Mouse (Mus musculus) intestine, embryonic 16.5 days (tissue): ENCODE measurements at regions not wholly inside any gene's neighbourhood (a gene's known extent, or its start where the extent isn't known, plus 50 kb on each side); places are given as distances from the start of the nearest gene placed in this dataset.

ENCODE experiments used
- ATAC-seq: fragments of 200-750 bp; cut with Nextera tagmentation; 2 replicates; pipeline ENCODE4 v1.8.0; 2017; ENCODE audit warnings: moderate TSS enrichment, moderate library complexity
- H3K27ac ChIP-seq: fragments of 300-500 bp; sonication (generic); 2 replicates; pipeline ENCODE4 v1.5.1; 2014; ENCODE audit warnings: mild to moderate bottlenecking, low read length
- H3K27me3 ChIP-seq: fragments of 300-500 bp; sonication (generic); replicated peaks from 2 replicates; pipeline ENCODE4 v1.6.1; 2014; ENCODE audit warnings: low read length, control low read depth, mixed read lengths; ENCODE audit not compliant: control insufficient read depth, insufficient read depth
- H3K36me3 ChIP-seq: fragments of 300-500 bp; sonication (generic); 2 replicates; pipeline ENCODE4 v1.6.1; 2014; ENCODE audit warnings: low read length, control low read depth; ENCODE audit not compliant: control insufficient read depth, insufficient read depth
- H3K4me1 ChIP-seq: fragments of 300-500 bp; sonication (generic); 2 replicates; pipeline ENCODE4 v1.6.1; 2014; ENCODE audit warnings: low read length, control low read depth, mixed read lengths; ENCODE audit not compliant: control insufficient read depth, insufficient read depth
- H3K4me2 ChIP-seq: fragments of 300-500 bp; sonication (generic); 2 replicates; pipeline ENCODE4 v1.6.1; 2014; ENCODE audit warnings: low read depth, low read length, control low read depth
- H3K4me3 ChIP-seq: fragments of 300-500 bp; sonication (generic); 2 replicates; pipeline ENCODE4 v1.5.1; 2014; ENCODE audit warnings: mild to moderate bottlenecking, low read length
- H3K9ac ChIP-seq: fragments of 300-500 bp; sonication (generic); 2 replicates; pipeline ENCODE4 v1.6.1; 2014; ENCODE audit warnings: low read depth, low read length
- H3K9me3 ChIP-seq: fragments of 300-500 bp; sonication (generic); 2 replicates; pipeline ENCODE4 v1.6.1; 2016; ENCODE audit warnings: low read length, control low read depth; ENCODE audit not compliant: control insufficient read depth
- WGBS: fragments of 180-500 bp; shearing (Covaris S2); extraction: QIAGEN DNeasy Blood & Tissue Kit; methylation state at CpG from one replicate; pipeline ENCODE4 v1.1.7; 2014; 5-methylcytosine and 5-hydroxymethylcytosine counted together

DNA sequence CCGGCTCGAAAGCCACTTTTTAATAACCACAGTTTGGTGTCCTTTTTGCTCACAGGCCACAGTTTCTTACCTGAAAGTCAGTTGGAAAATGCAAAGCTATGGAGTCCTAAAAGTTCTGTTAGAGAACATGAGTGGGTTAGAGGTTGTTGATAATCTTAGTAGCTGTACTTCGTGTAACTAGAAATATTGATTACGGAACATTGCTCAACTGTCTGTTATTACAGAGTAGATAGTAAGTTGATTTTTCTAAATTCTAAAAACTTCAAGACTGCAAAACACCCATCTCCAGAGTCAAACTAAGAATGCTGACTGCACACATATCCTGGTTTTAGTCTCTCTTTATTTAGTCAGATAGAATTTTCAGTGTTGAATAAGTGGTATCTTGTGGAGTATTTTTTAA lies 111.0 kb downstream of the Slc38a4 start:
- Histone ChIP-seq H3K4me3 (no peak overlapping the region), H3K4me1 (no peaks in the 10 kb centered on the region), H3K27ac (no peak overlapping the region), H3K9ac (no peak overlapping the region), H3K36me3 (no peaks in the 10 kb centered on the region), H3K9me3 (no peaks in the 10 kb centered on the region), H3K27me3 (no peaks in the 10 kb centered on the region), H3K4me2 (no peak overlapping the region)
- ATAC-seq: no peak
- WGBS: 94% methylated on average over 4 of the region's 4 CpGs

DNA sequence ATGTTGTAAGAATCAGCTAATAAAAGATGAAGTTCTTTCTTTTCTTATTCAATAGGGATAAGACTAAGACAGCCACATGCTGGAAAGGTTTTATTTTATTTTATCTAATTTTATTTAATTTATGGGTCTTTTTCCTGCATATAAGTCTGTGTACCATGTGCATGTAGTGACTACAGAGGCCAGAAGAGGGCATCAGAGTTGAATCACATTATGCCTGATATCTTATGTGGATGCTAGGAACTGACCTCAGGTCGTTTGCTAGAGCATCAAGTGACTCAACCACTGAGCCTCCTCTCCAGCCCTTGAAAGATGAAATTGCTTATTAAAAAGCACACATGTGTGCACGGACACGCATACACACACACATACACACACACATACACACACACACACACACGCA lies 113.1 kb downstream of the Slc38a4 start:
- Histone ChIP-seq H3K4me3 (no peak overlapping the region), H3K9ac (no peak overlapping the region), H3K4me2 (no peak overlapping the region), H3K27ac (no peak overlapping the region), H3K36me3 (no peaks in the 10 kb centered on the region), H3K4me1 (no peaks in the 10 kb centered on the region), H3K9me3 (no peaks in the 10 kb centered on the region), H3K27me3 (no peaks in the 10 kb centered on the region)
- ATAC-seq: no peak
- 87% methylated on average over 4 of the region's 4 CpGs for WGBS

DNA sequence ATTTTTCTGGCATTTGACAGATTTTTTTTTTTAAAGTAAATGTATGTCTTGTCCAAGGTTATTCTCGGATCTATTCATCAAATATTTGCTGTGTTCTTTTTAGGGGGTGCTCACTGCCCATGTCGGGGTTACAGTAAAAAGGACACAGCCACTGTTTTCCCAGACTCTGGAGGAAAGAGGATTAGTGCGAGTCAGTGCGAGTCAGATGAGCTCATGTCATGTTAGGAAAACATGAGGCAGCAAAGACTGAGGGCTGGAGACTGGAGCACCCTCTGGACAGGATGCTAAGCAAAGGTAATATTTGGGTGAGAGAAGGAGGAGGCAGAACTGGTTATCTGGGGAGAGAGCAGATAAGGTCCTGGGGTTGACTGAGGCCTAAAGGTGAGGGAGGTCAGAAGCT lies 117.3 kb downstream of the Slc38a4 start:
- H3K36me3 ChIP-seq: no peaks in the 10 kb centered on the region
- 62% methylated on average over 4 of the region's 4 CpGs for WGBS
- no peaks in the 10 kb centered on the region for H3K4me1 ChIP-seq

DNA sequence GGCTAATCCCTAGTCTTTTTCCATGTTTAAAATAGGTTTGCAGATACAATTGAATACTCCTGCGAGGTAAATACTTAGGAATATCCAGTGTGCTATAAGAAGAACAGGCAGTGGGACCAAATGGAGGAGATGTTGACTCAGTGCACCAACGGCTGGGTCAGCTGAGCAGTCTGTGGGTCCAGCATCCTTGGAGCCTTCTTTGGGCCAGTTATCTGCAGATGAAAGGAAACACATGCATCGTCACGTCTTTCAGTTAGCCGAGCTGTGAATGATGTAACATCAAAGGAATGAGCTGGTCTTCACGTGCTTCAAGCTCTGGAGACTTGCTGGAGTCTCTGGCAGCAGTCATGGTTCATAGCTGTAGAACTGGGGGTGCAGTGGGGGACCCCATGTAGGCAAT lies 118.1 kb downstream of the Slc38a4 start:
- Histone ChIP-seq H3K4me1 (no peaks in the 10 kb centered on the region), H3K27ac (no peak overlapping the region), H3K36me3 (no peaks in the 10 kb centered on the region), H3K9me3 (no peaks in the 10 kb centered on the region), H3K4me3 (no peak overlapping the region), H3K27me3 (no peaks in the 10 kb centered on the region), H3K4me2 (no peak overlapping the region), H3K9ac (no peak overlapping the region)
- WGBS: 55% methylated on average over 6 of the region's 6 CpGs
- no peak for ATAC-seq

More for the DNA sequence above, 117.3 kb downstream of the Slc38a4 start:
- Histone ChIP-seq H3K9ac (no peak overlapping the region), H3K27ac (no peak overlapping the region), H3K4me2 (no peak overlapping the region), H3K4me3 (no peak overlapping the region), H3K9me3 (no peaks in the 10 kb centered on the region), H3K27me3 (no peaks in the 10 kb centered on the region)
- ATAC-seq: no peak

DNA sequence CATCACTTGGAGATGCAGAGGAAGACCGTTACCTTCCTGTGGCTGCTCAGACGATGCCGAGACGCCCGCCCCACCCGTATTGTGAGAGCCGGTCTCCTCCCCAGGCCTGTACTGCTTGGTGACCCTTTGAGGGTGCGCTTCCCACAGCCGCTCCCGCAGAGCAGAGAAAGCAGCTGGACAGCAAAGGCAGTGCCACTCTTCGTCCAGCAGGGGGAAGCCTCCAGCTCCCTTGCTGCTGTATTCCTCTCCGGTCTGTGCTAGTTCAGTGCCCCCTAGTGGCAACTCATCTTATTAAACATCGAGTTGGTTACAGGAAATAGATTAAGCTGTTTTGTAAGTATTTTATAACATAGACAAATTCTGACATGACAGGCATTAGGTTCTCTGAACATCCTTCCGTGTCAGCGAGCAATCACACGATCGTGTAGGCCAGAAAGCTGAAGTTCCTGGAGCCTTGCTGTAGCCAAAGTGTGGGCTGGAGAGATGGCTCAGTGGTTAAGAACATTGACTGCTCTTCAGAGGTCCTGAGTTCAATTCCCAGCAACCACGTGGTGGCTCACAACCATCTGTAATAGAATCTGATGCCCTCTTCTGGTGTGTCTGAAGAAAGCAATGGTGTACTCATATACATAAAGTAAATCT lies 118.9 kb downstream of the Slc38a4 start:
- 3% methylated on average over 18 of the region's 18 CpGs for WGBS
- Histone ChIP-seq H3K4me2 (peak overlapping the region; percentile 53), H3K9ac (peak overlapping the region; percentile 52; the same call in 1 of the 2 replicates), H3K4me1 (no peaks in the 10 kb centered on the region), H3K4me3 (peak overlapping the region; percentile 26), H3K27me3 (no peaks in the 10 kb centered on the region), H3K27ac (no peak overlapping the region), H3K36me3 (no peaks in the 10 kb centered on the region), H3K9me3 (no peaks in the 10 kb centered on the region)
- peak; percentile 96 for ATAC-seq

DNA sequence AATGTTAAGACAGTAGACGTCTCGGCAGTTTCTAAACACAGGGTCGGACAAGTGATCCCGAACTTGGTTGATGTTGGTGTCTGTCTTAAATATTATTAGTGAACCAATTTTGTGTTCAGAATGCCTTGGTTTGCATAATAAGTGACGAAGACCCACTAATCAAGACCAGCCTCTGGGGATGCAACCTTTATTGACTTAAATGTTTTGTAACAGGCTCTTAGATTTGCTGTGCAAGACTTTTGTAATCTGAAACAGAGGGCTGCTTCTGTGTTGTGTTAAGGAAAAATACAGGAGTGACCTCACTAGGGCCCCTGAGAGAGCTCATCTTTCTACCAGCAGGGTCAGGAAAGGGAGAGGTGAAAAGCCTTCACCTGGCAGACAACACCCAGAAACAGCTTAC lies 119.5 kb downstream of the Slc38a4 start:
- Histone ChIP-seq H3K9me3 (no peaks in the 10 kb centered on the region), H3K27ac (no peak overlapping the region), H3K36me3 (no peaks in the 10 kb centered on the region), H3K4me1 (no peaks in the 10 kb centered on the region), H3K4me3 (no peak overlapping the region), H3K27me3 (no peaks in the 10 kb centered on the region), H3K9ac (peak overlapping the region; percentile 52; the same call in 1 of the 2 replicates), H3K4me2 (peak overlapping the region; percentile 53)
- 67% methylated on average over 5 of the region's 5 CpGs for WGBS
- no peak for ATAC-seq

DNA sequence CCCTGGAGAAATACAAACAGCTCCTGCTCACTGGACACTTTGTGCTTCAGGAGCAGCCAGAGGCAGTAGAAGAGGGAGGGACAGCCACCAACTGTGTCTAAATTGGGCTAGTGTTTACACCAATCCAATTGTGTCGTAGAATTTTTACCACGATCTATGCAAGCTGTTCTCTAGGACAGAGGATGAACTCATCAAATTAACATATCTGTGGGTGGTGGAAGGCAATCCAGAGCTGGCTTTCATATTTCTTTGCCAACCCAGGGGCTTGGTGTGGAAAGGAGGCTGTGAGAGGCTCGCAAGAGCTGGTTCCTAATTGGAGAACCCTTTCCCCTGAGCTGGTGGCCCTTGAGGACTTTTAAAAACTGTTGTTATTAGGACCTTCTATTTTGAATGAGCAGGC lies 122.3 kb downstream of the Slc38a4 start:
- Histone ChIP-seq H3K4me1 (no peaks in the 10 kb centered on the region), H3K4me2 (no peak overlapping the region), H3K9ac (no peak overlapping the region), H3K9me3 (no peaks in the 10 kb centered on the region), H3K36me3 (no peaks in the 10 kb centered on the region), H3K27ac (no peak overlapping the region), H3K27me3 (no peaks in the 10 kb centered on the region), H3K4me3 (no peak overlapping the region)
- no peak for ATAC-seq
- 33% methylated on average over 3 of the region's 3 CpGs for WGBS

DNA sequence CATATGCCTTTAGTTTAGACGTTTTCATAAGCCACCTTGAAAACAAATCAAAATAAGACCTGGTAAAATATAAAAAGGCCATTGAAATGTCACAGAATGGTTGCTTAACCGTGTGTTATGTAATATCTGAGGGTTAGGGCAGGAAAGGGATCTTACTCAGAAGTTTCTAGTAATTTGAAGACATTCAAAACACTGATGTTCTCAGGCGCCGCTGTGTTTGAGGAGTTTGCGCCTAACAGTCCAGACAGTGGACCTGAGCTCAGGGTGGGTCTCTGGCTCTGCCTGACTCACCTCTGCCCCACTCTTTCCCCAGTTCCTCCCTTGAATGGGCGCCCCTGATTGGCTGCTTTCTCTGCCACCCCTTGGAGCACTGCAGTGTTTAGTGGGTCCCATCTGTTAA lies 125.2 kb downstream of the Slc38a4 start:
- Histone ChIP-seq H3K4me3 (no peak overlapping the region), H3K36me3 (no peaks in the 10 kb centered on the region), H3K27ac (no peak overlapping the region), H3K4me1 (no peaks in the 10 kb centered on the region), H3K4me2 (no peak overlapping the region), H3K9ac (no peak overlapping the region), H3K9me3 (no peaks in the 10 kb centered on the region), H3K27me3 (no peaks in the 10 kb centered on the region)
- ATAC-seq: no peak
- WGBS: 78% methylated on average over 6 of the region's 6 CpGs

DNA sequence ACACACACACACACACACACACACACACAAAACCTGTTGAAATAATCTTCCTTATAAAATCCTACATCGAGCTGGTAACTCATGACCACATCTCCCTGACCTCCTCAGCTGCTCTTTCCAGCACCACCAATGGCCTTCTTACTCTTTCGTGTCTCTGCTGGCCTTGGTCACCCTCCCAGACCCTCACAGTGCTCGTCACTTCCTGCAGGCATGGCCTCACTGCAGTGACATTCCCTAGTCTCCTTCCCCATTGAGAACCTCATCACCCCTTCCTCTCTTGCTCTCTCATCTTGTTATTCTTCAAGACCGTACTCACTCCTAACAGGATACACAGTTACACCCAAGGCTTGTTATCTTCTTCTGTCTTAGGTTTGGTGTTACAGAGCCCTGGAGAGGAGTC lies 126.0 kb downstream of the Slc38a4 start:
- Histone ChIP-seq H3K4me2 (no peak overlapping the region), H3K4me3 (no peak overlapping the region), H3K4me1 (no peaks in the 10 kb centered on the region), H3K27me3 (no peaks in the 10 kb centered on the region), H3K27ac (no peak overlapping the region), H3K9ac (no peak overlapping the region), H3K9me3 (no peaks in the 10 kb centered on the region), H3K36me3 (no peaks in the 10 kb centered on the region)
- ATAC-seq: no peak
- 73% methylated on average over 4 of the region's 4 CpGs for WGBS

DNA sequence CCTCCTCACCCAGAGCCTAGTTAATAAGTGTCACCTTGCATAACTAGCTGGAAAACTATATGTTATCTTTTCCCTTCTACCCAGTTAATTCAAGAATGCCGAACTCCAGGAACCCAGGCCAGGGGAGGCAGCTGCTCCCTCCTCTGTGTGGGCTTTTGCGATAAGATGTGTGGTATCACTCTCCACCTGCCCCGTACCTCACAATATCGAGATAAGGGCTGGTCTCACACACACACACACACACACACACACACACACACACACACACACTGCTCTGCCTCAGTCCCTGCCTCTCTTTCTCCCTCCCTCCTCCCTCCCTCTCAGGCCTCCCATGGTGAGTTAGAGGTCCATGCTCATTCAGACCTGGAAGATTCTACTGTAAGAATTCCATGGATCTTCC lies 127.1 kb downstream of the Slc38a4 start:
- Histone ChIP-seq H3K4me1 (no peaks in the 10 kb centered on the region), H3K9me3 (no peaks in the 10 kb centered on the region), H3K9ac (no peak overlapping the region), H3K27ac (no peak overlapping the region), H3K27me3 (no peaks in the 10 kb centered on the region), H3K4me3 (no peak overlapping the region), H3K36me3 (no peaks in the 10 kb centered on the region), H3K4me2 (no peak overlapping the region)
- 72% methylated on average over 4 of the region's 4 CpGs for WGBS
- ATAC-seq: peak; percentile 59
